Mouse (Mus musculus): ENCODE results near the gene Xrcc6.

Gene Xrcc6

DNA sequence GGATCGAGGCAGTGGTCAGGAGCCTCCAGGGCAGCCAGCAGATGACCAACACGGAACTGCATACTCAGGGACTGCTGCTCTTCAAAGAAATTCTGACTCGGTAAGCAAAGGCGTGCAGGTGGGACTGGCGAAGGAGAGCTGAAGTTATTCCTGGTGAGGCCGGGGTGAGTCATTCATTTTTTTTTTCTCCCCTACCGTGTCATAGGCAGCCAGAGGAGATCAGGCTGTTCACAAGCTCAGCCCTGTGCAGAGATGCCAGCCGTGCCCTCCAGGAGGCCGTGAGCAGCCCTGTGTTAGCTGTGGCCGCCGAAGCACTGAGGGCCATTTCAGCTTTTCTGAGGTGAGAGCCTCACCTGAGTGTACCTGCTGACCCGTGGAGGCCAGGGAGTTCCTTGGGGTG lies 98.5 kb downstream of the Xrcc6 start:
- no peak for DNase-seq

DNA sequence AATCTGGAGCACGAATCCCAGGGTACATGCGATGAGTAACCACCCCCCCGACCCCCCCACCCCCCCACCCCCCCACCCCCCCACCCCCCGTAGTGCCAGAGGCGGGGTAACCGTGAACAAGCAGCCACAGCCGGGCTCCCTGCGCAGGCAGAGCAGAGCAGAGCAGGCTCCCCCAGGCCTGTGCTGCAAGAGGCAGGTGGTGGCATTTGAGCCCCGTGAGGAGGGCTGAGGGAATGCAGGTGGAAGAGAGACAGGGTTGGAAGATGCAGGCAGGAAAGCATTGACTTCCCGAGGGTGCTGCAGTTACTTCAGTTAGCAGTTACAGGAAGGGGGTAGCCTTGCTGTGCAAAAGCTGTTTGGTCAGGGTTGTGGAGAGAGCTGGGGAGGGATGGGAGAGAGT lies 99.6 kb downstream of the Xrcc6 start:
- DNase-seq, result no peak
